Mouse (Mus musculus): ENCODE results near the gene Orm2. TPM values are rescaled to one million over a fixed set of nuclear protein-coding genes. Genes with fewer than 3 reads are reported as not detected.

Orm2 gene
- polyA plus RNA-seq, 1 experiment from 2014 or later: not detected

DNA sequence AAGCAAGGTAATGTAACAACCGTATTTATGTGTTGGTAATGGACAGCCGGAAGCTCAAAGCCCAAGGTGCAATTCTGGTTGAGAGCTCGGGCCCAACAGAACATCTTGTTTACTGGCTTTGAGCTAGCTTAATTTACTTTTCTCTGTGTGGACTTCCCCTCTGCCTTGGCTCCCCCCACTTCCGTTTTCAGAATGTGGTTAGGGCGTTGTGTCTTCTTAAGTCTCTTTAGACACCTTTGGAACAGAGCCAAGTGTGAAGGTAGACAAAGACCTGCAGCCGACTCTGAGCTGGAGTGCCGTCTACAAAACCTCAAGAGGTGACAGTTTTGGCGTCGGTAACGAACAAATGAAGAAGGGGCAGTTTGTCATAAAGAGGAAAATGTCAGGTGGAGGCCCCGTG lies 23.5 kb downstream of the Orm2 start:
- H3K9me3 ChIP-seq (ENCODE audit: control insufficient read depth, low read length): no peaks in the 10 kb centered on the region
- H3K4me1 ChIP-seq (ENCODE audit: control insufficient read depth, insufficient read depth, low read length): peaks cover 2% of the 10 kb centered on the region; the same call in 1 of the 2 replicates
- no peak overlapping the region for H3K4me3 ChIP-seq (ENCODE audit: low read length)
- 75% methylated on average over 11 of the region's 11 CpGs for WGBS
- no peaks in the 10 kb centered on the region for H3K27me3 ChIP-seq (replicated peaks; ENCODE audit: control insufficient read depth, insufficient read depth, low read length)
- ATAC-seq: no peak
- no peak overlapping the region for H3K9ac ChIP-seq (ENCODE audit: low read depth, low read length)
- 0 out of 2 replicates have a peak, but pooled peaks cover 7% of the 10 kb centered on the region for H3K36me3 ChIP-seq (ENCODE audit: control insufficient read depth, insufficient read depth, low read length)
- no peak overlapping the region for H3K27ac ChIP-seq (ENCODE audit: low read length)
- H3K4me2 ChIP-seq (ENCODE audit: low read depth, low read length): no peak overlapping the region

DNA sequence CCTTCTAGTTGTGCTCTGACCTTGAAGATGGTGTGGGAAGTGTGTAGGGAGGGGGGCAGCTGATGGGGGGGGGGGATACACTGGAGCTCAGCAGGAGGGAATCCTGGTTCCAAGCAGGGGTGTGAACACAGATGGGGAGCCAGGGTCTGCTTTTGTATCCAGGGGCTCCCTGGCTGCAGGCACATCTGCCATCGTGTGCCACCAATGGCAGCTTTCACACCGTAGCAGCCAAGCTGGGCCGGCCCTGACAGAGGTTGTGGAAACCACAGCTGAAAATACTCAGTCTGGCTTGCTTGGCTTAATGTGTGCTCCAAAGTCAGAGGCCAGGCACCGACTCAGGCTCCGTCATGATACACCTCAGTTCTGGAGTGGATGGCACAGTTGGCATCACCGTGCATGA lies 25.8 kb downstream of the Orm2 start:
- H3K9ac ChIP-seq (ENCODE audit: low read depth, low read length): no peak overlapping the region
- H3K4me2 ChIP-seq (ENCODE audit: low read depth, low read length): no peak overlapping the region
- 0 out of 2 replicates have a peak, but pooled peaks cover 5% of the 10 kb centered on the region for H3K36me3 ChIP-seq (ENCODE audit: control insufficient read depth, insufficient read depth, low read length)
- H3K27me3 ChIP-seq (replicated peaks; ENCODE audit: control insufficient read depth, insufficient read depth, low read length): no peaks in the 10 kb centered on the region
- H3K4me3 ChIP-seq (ENCODE audit: low read length): no peak overlapping the region
- WGBS: 81% methylated on average over 6 of the region's 6 CpGs
- no peak overlapping the region for H3K27ac ChIP-seq (ENCODE audit: low read length)
- H3K4me1 ChIP-seq (ENCODE audit: control insufficient read depth, insufficient read depth, low read length): peaks cover 2% of the 10 kb centered on the region; the same call in 1 of the 2 replicates
- no peaks in the 10 kb centered on the region for H3K9me3 ChIP-seq (ENCODE audit: control insufficient read depth, low read length)
- ATAC-seq: no peak

DNA sequence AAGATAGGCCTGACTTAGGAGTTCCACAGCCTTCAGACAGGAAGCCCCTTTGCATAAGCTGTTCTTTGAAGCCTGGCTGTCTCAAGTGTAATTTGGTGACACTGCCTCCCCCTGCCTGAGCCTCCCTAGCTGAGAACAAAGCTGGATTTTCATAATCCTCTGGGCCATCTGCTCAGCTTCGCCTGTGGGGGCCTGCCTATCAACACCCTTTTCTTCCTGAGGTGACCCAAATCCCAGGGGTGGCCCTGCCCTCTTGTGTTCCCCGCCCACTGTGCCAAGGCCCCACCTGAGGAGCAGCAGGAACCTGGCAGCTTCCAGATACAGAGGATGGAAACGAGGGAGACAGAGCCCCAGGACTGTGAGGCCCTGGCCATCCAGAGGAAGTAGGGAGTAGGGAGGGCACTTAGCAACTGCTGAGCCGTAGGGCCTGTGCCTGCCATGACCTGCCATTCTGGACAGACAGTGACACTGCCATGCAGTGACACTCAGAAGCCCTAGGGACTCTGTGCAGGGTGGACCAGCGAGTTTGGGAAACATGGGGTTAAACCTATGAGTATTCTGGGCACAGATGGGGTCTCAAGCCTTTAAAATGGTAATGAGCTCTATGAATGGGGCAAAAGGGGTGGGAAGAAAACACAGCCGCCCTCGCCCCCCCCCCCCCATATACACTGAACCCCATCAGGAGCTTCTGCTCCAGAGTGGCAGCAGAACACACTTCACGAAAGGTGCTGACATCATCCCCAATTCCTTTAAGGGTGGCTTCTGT lies 27.1 kb downstream of the Orm2 start:
- no peak overlapping the region for H3K4me3 ChIP-seq (ENCODE audit: low read length)
- no peak overlapping the region for H3K27ac ChIP-seq (ENCODE audit: low read length)
- no peak for ATAC-seq
- no peaks in the 10 kb centered on the region for H3K27me3 ChIP-seq (replicated peaks; ENCODE audit: control insufficient read depth, insufficient read depth, low read length)
- 0 out of 2 replicates have a peak, but pooled peaks cover 2% of the 10 kb centered on the region for H3K36me3 ChIP-seq (ENCODE audit: control insufficient read depth, insufficient read depth, low read length)
- H3K4me2 ChIP-seq (ENCODE audit: low read depth, low read length): no peak overlapping the region
- H3K4me1 ChIP-seq (ENCODE audit: control insufficient read depth, insufficient read depth, low read length): peaks cover 2% of the 10 kb centered on the region; the same call in 1 of the 2 replicates
- H3K9me3 ChIP-seq (ENCODE audit: control insufficient read depth, low read length): no peaks in the 10 kb centered on the region
- no peak overlapping the region for H3K9ac ChIP-seq (ENCODE audit: low read depth, low read length)
- 57% methylated on average over 8 of the region's 8 CpGs for WGBS

DNA sequence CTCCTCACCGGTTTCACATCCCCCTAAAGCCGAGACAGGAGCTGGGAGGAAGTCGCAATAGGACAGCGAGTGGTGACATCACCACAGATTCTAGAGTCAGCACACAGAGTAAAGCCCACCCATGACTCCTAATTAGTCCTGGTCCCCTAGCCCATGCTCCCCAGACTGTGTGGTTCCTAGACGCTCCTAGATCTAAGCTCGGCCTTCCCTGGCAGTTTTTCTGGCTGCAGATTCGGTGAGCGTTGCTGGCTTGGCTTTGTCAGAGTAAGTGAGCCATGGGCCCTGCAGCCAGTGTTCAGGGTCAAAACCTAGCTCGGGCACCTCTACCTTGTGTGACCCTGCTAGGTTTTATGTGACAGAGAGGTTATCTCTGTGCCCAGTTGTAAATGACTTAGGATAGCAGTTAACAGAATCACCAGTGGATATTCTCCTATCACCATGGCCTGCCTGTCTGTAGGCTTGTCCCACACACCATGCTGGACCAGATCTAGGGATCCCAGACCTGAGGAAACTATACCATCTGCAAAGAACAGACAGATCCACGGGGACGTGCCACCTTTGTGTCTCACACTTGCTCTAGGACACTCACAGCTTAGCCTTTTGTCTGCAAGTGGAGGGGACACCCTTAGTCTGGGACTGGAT lies 27.8 kb downstream of the Orm2 start:
- no peak for ATAC-seq
- no peak overlapping the region for H3K9ac ChIP-seq (ENCODE audit: low read depth, low read length)
- no peak overlapping the region for H3K27ac ChIP-seq (ENCODE audit: low read length)
- no peaks in the 10 kb centered on the region for H3K9me3 ChIP-seq (ENCODE audit: control insufficient read depth, low read length)
- 67% methylated on average over 11 of the region's 11 CpGs for WGBS
- H3K36me3 ChIP-seq (ENCODE audit: control insufficient read depth, insufficient read depth, low read length): 0 out of 2 replicates have a peak, but pooled peaks cover 2% of the 10 kb centered on the region
- H3K27me3 ChIP-seq (replicated peaks; ENCODE audit: control insufficient read depth, insufficient read depth, low read length): no peaks in the 10 kb centered on the region
- peaks cover 2% of the 10 kb centered on the region; the same call in 1 of the 2 replicates for H3K4me1 ChIP-seq (ENCODE audit: control insufficient read depth, insufficient read depth, low read length)
- H3K4me2 ChIP-seq (ENCODE audit: low read depth, low read length): no peak overlapping the region
- H3K4me3 ChIP-seq (ENCODE audit: low read length): no peak overlapping the region

DNA sequence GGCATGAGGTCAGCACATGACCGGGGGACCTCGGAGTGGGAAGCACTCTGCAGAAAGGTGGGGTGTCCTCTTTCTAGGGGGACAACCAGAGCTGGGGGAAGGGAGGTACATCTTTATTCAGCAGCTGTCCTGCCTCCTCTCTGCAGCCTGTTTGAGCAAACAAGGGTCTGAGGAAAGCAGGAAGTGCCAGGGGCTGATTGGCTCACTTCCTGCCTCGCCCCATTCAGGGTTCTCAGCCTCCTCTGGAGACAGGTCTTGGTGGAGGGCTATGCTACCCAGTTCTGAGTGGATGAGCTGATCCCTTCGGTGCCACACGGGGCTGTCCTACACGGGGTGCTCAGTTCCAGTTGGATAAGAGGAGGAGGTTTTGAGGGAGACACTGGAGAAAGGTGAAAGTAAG lies 29.1 kb downstream of the Orm2 start:
- no peak overlapping the region for H3K4me2 ChIP-seq (ENCODE audit: low read depth, low read length)
- no peaks in the 10 kb centered on the region for H3K9me3 ChIP-seq (ENCODE audit: control insufficient read depth, low read length)
- H3K4me3 ChIP-seq (ENCODE audit: low read length): no peak overlapping the region
- WGBS: 80% methylated on average over 6 of the region's 6 CpGs
- 0 out of 2 replicates have a peak, but pooled peaks cover 2% of the 10 kb centered on the region for H3K36me3 ChIP-seq (ENCODE audit: control insufficient read depth, insufficient read depth, low read length)
- no peak overlapping the region for H3K9ac ChIP-seq (ENCODE audit: low read depth, low read length)
- H3K27me3 ChIP-seq (replicated peaks; ENCODE audit: control insufficient read depth, insufficient read depth, low read length): no peaks in the 10 kb centered on the region
- H3K4me1 ChIP-seq (ENCODE audit: control insufficient read depth, insufficient read depth, low read length): peaks cover 2% of the 10 kb centered on the region; the same call in 1 of the 2 replicates
- ATAC-seq: 0 out of 2 replicates have a peak, but pooled peaks have one; percentile 42
- no peak overlapping the region for H3K27ac ChIP-seq (ENCODE audit: low read length)

DNA sequence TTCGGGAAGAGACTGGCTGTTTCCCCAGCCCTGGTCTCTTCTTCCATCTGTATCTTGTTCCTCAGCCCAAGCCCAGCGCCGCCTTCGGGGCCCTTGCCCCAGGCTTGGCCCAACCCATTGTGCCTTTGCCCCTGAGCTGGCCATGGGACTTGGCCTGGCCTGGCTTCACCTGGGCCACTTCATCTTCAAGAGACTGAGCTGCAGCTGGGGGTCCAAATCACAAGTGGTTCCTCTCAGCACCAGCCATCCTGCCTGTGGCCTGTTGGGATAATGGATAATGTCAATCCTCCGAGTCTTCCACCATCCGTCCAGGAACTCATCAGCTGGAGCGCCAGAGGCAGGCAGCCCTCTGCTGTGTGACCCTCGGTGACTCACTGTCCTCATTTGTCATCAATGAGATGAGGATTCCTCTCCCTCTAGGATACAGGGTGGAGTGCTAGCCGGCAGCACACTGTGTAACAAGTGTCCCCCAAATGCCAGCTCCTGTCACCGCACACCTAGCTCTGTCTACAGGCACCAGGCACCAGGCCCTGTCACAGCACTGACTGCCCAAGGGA lies 35.8 kb downstream of the Orm2 start:
- H3K4me2 ChIP-seq (ENCODE audit: low read depth, low read length): no peak overlapping the region
- H3K36me3 ChIP-seq (ENCODE audit: control insufficient read depth, insufficient read depth, low read length): 0 out of 2 replicates have a peak, but pooled peaks cover 2% of the 10 kb centered on the region
- no peaks in the 10 kb centered on the region for H3K27me3 ChIP-seq (replicated peaks; ENCODE audit: control insufficient read depth, insufficient read depth, low read length)
- H3K4me1 ChIP-seq (ENCODE audit: control insufficient read depth, insufficient read depth, low read length): peaks cover 15% of the 10 kb centered on the region
- H3K4me3 ChIP-seq (ENCODE audit: low read length): no peak overlapping the region
- no peak overlapping the region for H3K27ac ChIP-seq (ENCODE audit: low read length)
- H3K9ac ChIP-seq (ENCODE audit: low read depth, low read length): no peak overlapping the region
- H3K9me3 ChIP-seq (ENCODE audit: control insufficient read depth, low read length): no peaks in the 10 kb centered on the region
- ATAC-seq: no peak
- WGBS: 87% methylated on average over 10 of the region's 10 CpGs

DNA sequence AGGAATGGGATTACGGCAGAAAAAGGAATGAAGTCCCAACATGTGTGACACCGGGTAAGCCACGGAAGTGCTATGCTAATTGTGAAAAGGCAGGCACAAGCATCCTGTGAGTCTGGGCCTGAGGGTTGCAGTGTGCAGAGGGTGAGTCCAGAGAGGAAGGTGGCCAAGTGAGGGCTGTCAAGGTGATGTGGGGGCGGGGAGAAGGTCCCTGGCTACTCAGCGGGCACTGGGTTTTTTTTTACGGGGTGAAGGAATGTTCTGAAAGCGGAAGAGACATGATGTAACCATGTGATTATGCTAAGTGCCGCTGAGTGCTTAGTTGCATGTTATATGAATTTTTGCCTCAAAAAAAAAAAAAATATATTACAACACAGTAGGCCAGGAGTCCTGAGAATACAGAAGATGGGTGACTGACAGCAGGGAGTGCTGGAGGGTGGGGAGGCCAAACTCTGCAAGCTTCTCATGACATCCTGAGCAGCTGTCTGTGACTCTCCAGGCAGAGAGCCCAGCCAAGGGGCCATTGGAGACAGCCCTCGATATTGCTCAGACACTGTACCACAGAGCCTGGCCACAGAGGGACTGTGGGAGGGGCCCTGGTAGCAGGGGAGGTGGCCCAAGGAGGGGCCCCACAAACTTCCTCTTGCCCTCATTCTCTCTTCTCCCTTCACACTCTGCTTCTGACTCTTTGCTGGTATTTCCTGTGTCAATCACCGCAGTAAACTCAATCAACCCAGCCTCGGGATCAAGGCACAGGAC lies 36.8 kb downstream of the Orm2 start:
- Histone ChIP-seq H3K4me2 (ENCODE audit: low read depth, low read length) (no peak overlapping the region), H3K4me3 (ENCODE audit: low read length) (no peak overlapping the region), H3K36me3 (ENCODE audit: control insufficient read depth, insufficient read depth, low read length) (no peaks in the 10 kb centered on the region), H3K9ac (ENCODE audit: low read depth, low read length) (no peak overlapping the region), H3K27ac (ENCODE audit: low read length) (peak overlapping the region; percentile 34), H3K9me3 (ENCODE audit: control insufficient read depth, low read length) (no peaks in the 10 kb centered on the region), H3K27me3 (replicated peaks; ENCODE audit: control insufficient read depth, insufficient read depth, low read length) (no peaks in the 10 kb centered on the region), H3K4me1 (ENCODE audit: control insufficient read depth, insufficient read depth, low read length) (peaks cover 25% of the 10 kb centered on the region)
- ATAC-seq: no peak
- WGBS: 55% methylated on average over 11 of the region's 11 CpGs

DNA sequence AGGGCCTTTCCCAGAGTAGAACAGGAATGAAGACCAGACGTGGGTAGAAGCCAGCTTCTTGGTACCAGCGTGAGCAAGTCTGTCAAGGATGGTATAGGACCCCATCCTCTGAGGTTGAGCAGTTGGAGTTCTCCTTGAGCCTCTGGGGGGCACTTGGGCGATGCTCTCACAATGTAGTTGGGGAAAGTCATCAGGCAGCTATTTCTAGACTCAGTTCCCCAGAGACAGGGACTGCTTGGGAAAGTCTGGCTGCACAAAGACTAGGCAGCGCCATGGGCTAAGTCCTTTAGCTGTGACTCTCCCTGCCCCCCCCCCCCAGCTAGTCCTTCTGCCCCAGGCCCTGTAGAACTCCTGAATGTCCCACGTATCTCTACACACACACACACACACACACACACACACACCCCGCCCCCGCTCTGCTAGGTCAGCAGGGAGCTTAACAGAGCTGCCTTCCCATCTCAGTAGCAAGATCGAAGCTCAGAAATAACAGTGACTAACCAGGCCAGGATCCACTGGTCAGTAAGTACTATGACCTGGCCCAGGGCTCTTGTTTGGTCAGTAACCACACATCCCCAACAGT lies 37.5 kb downstream of the Orm2 start:
- H3K36me3 ChIP-seq (ENCODE audit: control insufficient read depth, insufficient read depth, low read length): no peaks in the 10 kb centered on the region
- no peaks in the 10 kb centered on the region for H3K27me3 ChIP-seq (replicated peaks; ENCODE audit: control insufficient read depth, insufficient read depth, low read length)
- no peak overlapping the region for H3K4me2 ChIP-seq (ENCODE audit: low read depth, low read length)
- no peak for ATAC-seq
- H3K9me3 ChIP-seq (ENCODE audit: control insufficient read depth, low read length): no peaks in the 10 kb centered on the region
- peak overlapping the region; percentile 34 for H3K27ac ChIP-seq (ENCODE audit: low read length)
- no peak overlapping the region for H3K9ac ChIP-seq (ENCODE audit: low read depth, low read length)
- peaks cover 33% of the 10 kb centered on the region for H3K4me1 ChIP-seq (ENCODE audit: control insufficient read depth, insufficient read depth, low read length)
- no peak overlapping the region for H3K4me3 ChIP-seq (ENCODE audit: low read length)
- WGBS: 65% methylated on average over 8 of the region's 8 CpGs
